Mouse (Mus musculus): ENCODE results near the gene Lhx8. TPM values are rescaled to one million over a fixed set of nuclear protein-coding genes. Genes with fewer than 3 reads are reported as not detected.

Gene Lhx8
- polyA plus RNA-seq, 1 experiment from 2014 or later: 0.43 TPM

GRCm38 (mm10) chr3:154274681-154275080, 55.8 kb downstream of the Lhx8 start:
- no peaks in the 10 kb centered on the region for H3K9me3 ChIP-seq
- no peak overlapping the region for H3K4me2 ChIP-seq (replicated peaks)
- no peaks in the 10 kb centered on the region for H3K4me1 ChIP-seq
- no peak overlapping the region for H3K27ac ChIP-seq
- H3K4me3 ChIP-seq: no peak overlapping the region
- H3K27me3 ChIP-seq (replicated peaks): no peaks in the 10 kb centered on the region
- 76% methylated on average over 3 of the region's 3 CpGs for WGBS
- no peak for ATAC-seq (ENCODE audit: low FRiP score, low read depth)
- H3K9ac ChIP-seq: no peak overlapping the region
- no peaks in the 10 kb centered on the region for H3K36me3 ChIP-seq

- 11% methylated on average over 19 of the region's 19 CpGs for WGBS
- Histone ChIP-seq H3K27me3 (replicated peaks) (no peaks in the 10 kb centered on the region), H3K4me1 (no peaks in the 10 kb centered on the region)
Measured at GRCm38 (mm10) chr3:154269757-154270366, 60.6 kb downstream of the Lhx8 start.

GRCm38 (mm10) chr3:154268313-154268712, 62.1 kb downstream of the Lhx8 start:
- no peaks in the 10 kb centered on the region for H3K4me1 ChIP-seq
- no peaks in the 10 kb centered on the region for H3K27me3 ChIP-seq (replicated peaks)
- no peak overlapping the region for H3K4me3 ChIP-seq
- H3K9ac ChIP-seq: no peak overlapping the region
- 78% methylated on average over 9 of the region's 9 CpGs for WGBS
- H3K4me2 ChIP-seq (replicated peaks): no peak overlapping the region
- ATAC-seq (ENCODE audit: low FRiP score, low read depth): no peak
- H3K27ac ChIP-seq: no peak overlapping the region
- H3K36me3 ChIP-seq: no peaks in the 10 kb centered on the region
- no peaks in the 10 kb centered on the region for H3K9me3 ChIP-seq

More at GRCm38 (mm10) chr3:154269757-154270366, 60.6 kb downstream of the Lhx8 start:
- Histone ChIP-seq H3K36me3 (no peaks in the 10 kb centered on the region), H3K9me3 (no peaks in the 10 kb centered on the region), H3K9ac (no peak overlapping the region), H3K4me3 (no peak overlapping the region), H3K4me2 (replicated peaks) (peak overlapping the region; percentile 59), H3K27ac (no peak overlapping the region)
- peak; percentile 82 for ATAC-seq (ENCODE audit: low FRiP score, low read depth)

- Histone ChIP-seq H3K9me3 (no peaks in the 10 kb centered on the region), H3K4me3 (no peak overlapping the region), H3K27ac (no peak overlapping the region)
Measured at GRCm38 (mm10) chr3:154257312-154257711, 73.1 kb downstream of the Lhx8 start.

More at GRCm38 (mm10) chr3:154257312-154257711, 73.1 kb downstream of the Lhx8 start:
- Histone ChIP-seq H3K9ac (no peak overlapping the region), H3K4me2 (replicated peaks) (no peak overlapping the region), H3K36me3 (no peaks in the 10 kb centered on the region), H3K4me1 (no peaks in the 10 kb centered on the region), H3K27me3 (replicated peaks) (no peaks in the 10 kb centered on the region)
- ATAC-seq (ENCODE audit: low FRiP score, low read depth): no peak
